Mouse (Mus musculus): ENCODE results near the gene Gm21988. TPM values are rescaled to one million over a fixed set of nuclear protein-coding genes. Genes with fewer than 3 reads are reported as not detected.

Gene Gm21988
- polyA plus RNA-seq, 1 experiment from 2014 or later: 6.5 TPM

DNA sequence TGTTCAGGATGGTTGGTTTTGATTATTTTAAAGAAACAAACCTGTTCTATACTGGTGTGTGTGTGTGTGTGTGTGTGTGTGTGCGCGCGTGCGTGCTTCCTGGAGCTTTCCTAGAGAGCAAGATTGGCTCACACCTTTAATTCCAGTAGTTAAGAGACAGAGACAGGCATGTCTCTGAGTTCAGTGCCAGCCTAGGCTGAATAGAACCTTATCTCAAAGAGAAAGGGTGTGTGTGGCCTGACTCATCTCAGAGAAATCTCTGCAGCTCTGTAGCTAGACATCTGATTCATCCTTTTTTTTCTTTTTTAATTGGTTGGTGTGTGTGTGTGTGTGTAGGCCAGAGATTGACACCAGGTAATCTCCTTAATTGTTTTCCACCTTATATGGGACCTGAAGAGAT is 19.4 kb upstream of the Gm21988 start:
- DNase-seq (no peak), ATAC-seq (ENCODE audit: low read depth) (no peak)
- Histone ChIP-seq H3K4me3 (replicated peaks) (no peak overlapping the region), H3K27ac (no peak overlapping the region), H3K4me1 (replicated peaks) (peaks cover 8% of the 10 kb centered on the region; the same call in 1 of the 2 replicates), H3K9me3 (replicated peaks) (no peaks in the 10 kb centered on the region), H3K4me2 (no peak overlapping the region), H3K9ac (no peak overlapping the region), H3K36me3 (no peaks in the 10 kb centered on the region), H3K27me3 (peaks cover 36% of the 10 kb centered on the region)
- WGBS (ENCODE audit: insufficient replicate concordance): 77% methylated on average over 4 of the region's 4 CpGs

DNA sequence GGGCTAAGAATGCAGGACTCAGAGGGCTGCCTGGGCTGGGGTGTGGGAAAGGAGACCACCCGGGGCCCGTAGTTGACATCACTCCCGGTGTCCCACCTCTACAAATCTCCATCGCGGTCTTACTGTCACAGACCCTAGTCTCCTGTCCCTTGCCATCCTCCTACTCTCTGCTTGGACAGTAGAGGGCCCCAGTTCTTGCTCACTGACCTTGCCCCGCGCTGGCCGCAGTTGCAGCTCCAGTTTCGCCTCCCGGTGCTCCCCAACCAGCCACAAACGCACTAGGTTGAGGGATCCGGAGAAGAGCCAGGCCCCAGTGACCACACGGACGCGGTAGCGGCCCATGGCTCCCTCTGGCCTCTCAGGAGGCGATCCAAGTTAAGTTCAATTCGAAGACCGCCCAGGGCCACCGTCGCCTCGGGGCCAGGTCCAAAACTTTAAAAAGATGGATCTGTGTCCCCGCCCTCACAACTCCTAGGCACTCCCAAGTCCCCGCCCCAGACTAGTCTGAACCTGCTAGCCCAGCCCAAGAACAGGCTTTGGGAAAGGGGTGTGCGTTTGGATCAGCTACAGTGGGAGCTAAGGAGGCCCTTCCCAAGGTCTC is 15.4 kb upstream of the Gm21988 start, which contains the start of gene Alox12:
Alox12 (minus strand) TSS at position 423 of the 601 bp plus-strand sequence.
- peak within 1 kb of the TSS; percentile 43 for H3K4me2 ChIP-seq
- no peaks in the 10 kb centered on the region for H3K36me3 ChIP-seq
- ATAC-seq (ENCODE audit: low read depth) (no peak), DNase-seq (no peak)
- no peak within 1 kb of the TSS for H3K27ac ChIP-seq
- 3% methylated on average over 25 of the region's 25 CpGs for WGBS (ENCODE audit: insufficient replicate concordance)
- peak within 1 kb of the TSS; percentile 35 for H3K4me3 ChIP-seq (replicated peaks)
- peak within 1 kb of the TSS; percentile 26; the same call in 1 of the 2 replicates for H3K9ac ChIP-seq
- H3K9me3 ChIP-seq (replicated peaks): no peaks in the 10 kb centered on the region
- peaks cover 71% of the 10 kb centered on the region for H3K27me3 ChIP-seq
- peaks cover 8% of the 10 kb centered on the region; the same call in 1 of the 2 replicates for H3K4me1 ChIP-seq (replicated peaks)

DNA sequence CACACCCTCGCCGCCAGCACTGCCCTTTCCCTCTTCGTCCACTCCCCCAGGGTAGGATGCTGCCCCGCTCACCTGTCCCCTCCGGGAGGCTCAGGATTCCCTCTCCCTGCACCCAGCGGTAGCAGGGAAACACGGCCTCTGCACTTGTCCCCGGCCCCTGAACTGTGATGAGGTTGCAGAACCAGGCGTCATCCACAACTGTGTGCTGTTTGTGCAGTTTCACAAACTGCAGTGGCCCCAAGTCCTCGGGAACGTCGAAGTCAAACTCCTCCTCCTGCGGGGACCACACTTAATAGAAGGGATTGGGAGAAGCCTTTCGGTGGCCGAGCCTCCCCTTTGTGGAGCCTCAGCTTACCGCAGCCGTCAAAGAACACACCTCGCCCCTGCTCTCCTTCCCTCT is 14.7 kb upstream of the Gm21988 start:
- no peak for DNase-seq
- ATAC-seq (ENCODE audit: low read depth): no peak
- no peaks in the 10 kb centered on the region for H3K9me3 ChIP-seq (replicated peaks)
- H3K9ac ChIP-seq: peak overlapping the region; percentile 13; the same call in 1 of the 2 replicates
- H3K4me3 ChIP-seq (replicated peaks): peak overlapping the region; percentile 35
- peaks cover 72% of the 10 kb centered on the region for H3K27me3 ChIP-seq
- H3K4me2 ChIP-seq: peak overlapping the region; percentile 43
- no peak overlapping the region for H3K27ac ChIP-seq
- 6% methylated on average over 18 of the region's 18 CpGs for WGBS (ENCODE audit: insufficient replicate concordance)
- H3K36me3 ChIP-seq: no peaks in the 10 kb centered on the region
- peaks cover 8% of the 10 kb centered on the region; the same call in 1 of the 2 replicates for H3K4me1 ChIP-seq (replicated peaks)

DNA sequence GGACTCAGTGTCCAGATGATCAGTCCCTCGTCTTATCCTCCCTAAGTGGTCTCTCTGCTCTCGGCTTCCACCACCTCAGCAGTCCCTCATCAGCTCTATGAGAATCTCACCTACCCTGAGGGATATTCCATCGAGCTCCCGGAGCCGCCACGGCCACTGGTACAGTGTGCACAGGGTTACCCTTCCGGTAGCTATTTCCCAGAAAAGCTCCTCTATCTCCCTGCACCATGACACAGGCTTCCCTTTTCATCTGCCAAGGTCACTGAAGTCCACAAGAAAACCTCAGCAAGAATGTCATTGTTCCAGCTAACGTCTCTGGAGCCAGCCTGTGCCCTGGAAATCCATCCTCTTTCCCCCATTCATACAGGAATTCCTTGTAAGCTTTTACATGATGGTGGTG is 12.2 kb upstream of the Gm21988 start:
- Histone ChIP-seq H3K36me3 (no peaks in the 10 kb centered on the region), H3K27ac (no peak overlapping the region), H3K9me3 (replicated peaks) (no peaks in the 10 kb centered on the region), H3K4me3 (replicated peaks) (no peak overlapping the region), H3K27me3 (peaks cover 71% of the 10 kb centered on the region), H3K9ac (no peak overlapping the region), H3K4me2 (no peak overlapping the region), H3K4me1 (replicated peaks) (peaks cover 8% of the 10 kb centered on the region; the same call in 1 of the 2 replicates)
- ATAC-seq (ENCODE audit: low read depth) (0 out of 2 replicates have a peak, but pooled peaks have one; percentile 26), DNase-seq (no peak)
- 51% methylated on average over 8 of the region's 8 CpGs for WGBS (ENCODE audit: insufficient replicate concordance)

DNA sequence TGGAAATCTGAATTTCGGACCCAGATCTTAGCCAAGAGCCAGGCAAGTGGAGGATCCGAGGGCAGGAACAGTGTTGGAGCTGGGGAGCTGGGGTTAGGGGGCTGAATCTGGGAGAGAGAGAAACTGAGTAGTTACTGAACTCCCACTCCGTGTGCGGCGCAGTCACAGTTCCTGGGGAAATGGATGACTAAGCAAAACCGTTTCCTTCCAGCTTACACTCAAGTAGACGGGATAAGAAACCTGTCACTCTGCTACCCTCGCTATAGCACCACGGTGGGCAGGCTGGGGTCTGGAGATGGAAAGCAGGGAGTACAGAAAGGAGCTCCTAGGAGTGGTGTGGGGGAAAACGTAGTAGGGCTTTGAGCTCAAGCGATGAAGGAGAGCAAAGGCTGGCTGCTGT is 10.5 kb upstream of the Gm21988 start:
- Histone ChIP-seq H3K36me3 (no peaks in the 10 kb centered on the region), H3K4me1 (replicated peaks) (peaks cover 8% of the 10 kb centered on the region; the same call in 1 of the 2 replicates), H3K9ac (no peak overlapping the region), H3K9me3 (replicated peaks) (no peaks in the 10 kb centered on the region), H3K4me2 (no peak overlapping the region), H3K27me3 (peaks cover 63% of the 10 kb centered on the region), H3K4me3 (replicated peaks) (no peak overlapping the region), H3K27ac (no peak overlapping the region)
- WGBS (ENCODE audit: insufficient replicate concordance): 21% methylated on average over 11 of the region's 11 CpGs
- no peak for DNase-seq
- ATAC-seq (ENCODE audit: low read depth): no peak

DNA sequence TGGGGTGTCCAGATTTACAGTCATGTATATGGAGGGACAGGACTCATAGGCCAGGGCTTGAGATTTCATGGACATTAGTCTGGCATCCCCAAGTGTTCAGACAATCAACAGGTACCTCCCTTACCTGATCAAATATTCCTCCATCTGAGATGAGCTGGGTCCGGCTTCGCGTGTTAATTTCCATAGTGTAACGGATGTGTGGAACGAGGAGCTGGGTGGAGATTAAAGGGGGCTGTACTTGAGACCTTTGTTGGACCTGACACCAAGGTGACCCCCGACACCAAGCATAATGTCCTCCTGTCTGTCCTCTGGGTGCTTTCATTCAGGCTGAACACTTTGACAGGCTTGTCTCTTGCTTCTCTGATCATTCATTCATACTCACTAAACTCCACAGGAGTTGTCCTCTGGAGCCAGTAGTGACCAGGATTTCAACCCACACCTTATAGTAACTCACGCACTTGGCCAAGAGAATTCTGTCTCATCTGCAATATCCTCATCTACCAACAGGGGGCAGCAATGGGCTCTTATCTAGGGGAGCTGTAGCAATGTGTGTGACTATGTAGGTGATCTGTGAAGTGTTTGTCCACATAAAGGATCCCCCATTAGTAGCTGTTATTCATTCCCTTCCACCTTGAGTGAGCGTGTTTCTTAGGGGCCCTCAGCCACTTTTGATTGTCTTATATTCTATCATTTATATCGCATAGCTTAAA is 7.7 kb upstream of the Gm21988 start:
- no peaks in the 10 kb centered on the region for H3K9me3 ChIP-seq (replicated peaks)
- H3K27me3 ChIP-seq: peaks cover 41% of the 10 kb centered on the region
- no peaks in the 10 kb centered on the region for H3K36me3 ChIP-seq
- no peaks in the 10 kb centered on the region for H3K4me1 ChIP-seq (replicated peaks)
- no peak overlapping the region for H3K9ac ChIP-seq
- no peak overlapping the region for H3K4me2 ChIP-seq
- no peak for ATAC-seq (ENCODE audit: low read depth)
- WGBS (ENCODE audit: insufficient replicate concordance): 45% methylated on average over 9 of the region's 9 CpGs
- DNase-seq: peak; percentile 49
- no peak overlapping the region for H3K4me3 ChIP-seq (replicated peaks)
- no peak overlapping the region for H3K27ac ChIP-seq

DNA sequence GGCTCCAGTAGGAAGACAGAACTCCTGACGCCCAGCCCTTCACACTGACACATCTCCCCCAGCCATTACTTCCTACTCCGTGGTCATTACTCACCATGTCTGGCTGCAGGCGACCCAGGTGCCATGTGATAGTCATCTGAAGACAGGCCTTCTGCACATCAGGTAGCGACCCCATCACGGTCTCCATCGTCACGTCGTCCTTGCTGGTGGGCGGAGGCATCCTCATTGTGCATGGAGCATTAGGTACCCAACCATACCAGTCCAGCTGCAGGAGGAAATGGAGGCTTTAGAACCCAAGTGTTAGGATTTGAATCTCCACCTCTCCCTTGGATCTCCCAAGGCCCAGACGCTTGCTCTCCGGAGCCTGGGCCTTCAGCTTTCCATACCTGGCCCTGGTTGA is 3.0 kb upstream of the Gm21988 start:
- WGBS (ENCODE audit: insufficient replicate concordance): 54% methylated on average over 11 of the region's 11 CpGs
- H3K4me3 ChIP-seq (replicated peaks): no peak overlapping the region
- no peak overlapping the region for H3K9ac ChIP-seq
- DNase-seq (no peak), ATAC-seq (ENCODE audit: low read depth) (no peak)
- no peak overlapping the region for H3K4me2 ChIP-seq
- H3K27ac ChIP-seq: no peak overlapping the region
- no peaks in the 10 kb centered on the region for H3K36me3 ChIP-seq
- peaks cover 16% of the 10 kb centered on the region for H3K4me1 ChIP-seq (replicated peaks)
- H3K9me3 ChIP-seq (replicated peaks): no peaks in the 10 kb centered on the region
- peaks cover 15% of the 10 kb centered on the region; the same call in 1 of the 2 replicates for H3K27me3 ChIP-seq

DNA sequence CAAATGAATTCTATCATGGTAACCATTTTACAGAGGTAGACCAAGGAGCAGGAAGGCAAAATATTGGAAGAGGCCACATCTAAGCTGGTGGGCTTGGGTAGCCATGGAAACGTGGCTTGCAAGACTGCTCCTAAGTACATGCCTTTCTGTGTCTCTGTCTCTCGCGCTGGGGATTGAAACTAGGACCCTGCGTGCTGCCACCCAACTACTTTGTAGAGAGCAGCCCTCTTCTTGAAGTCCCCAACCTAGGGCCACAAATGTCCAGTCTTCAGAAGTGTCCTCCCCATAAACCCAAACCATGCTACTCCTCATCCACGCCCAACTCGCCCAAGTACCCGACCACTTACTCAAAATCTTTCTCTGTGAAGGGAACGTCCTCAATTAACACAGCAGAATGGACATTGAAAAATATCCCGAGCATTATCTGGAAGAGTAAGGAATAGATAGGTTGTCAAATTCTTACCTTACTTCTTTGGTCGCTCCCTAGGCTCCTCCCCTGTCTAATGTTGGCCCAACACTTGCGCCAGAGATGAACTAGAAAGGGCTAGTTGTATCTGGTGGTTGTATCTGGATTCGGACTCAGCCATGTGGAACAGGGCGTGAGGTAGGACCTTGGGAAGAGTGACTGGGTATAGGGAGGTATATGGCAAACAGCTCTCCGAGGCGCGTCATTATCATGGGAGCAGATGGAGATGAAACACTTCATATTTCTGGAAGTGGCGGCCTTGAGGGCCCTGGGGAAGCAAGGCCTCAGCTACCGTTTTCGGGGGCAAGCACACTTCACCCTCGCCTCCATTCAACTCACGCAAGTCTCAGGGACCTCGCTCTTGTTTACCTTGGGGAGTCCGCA is 814 bp downstream of the Gm21988 start:
- no peaks in the 10 kb centered on the region for H3K9me3 ChIP-seq (replicated peaks)
- peaks cover 51% of the 10 kb centered on the region for H3K4me1 ChIP-seq (replicated peaks)
- H3K27me3 ChIP-seq: no peaks in the 10 kb centered on the region
- 5% methylated on average over 23 of the region's 23 CpGs for WGBS (ENCODE audit: insufficient replicate concordance)
- H3K9ac ChIP-seq: peak overlapping the region; percentile 97
- H3K4me2 ChIP-seq: peak overlapping the region; percentile 95
- DNase-seq (no peak), ATAC-seq (ENCODE audit: low read depth) (no peak)
- H3K27ac ChIP-seq: peak overlapping the region; percentile 96
- peak overlapping the region; percentile 95 for H3K4me3 ChIP-seq (replicated peaks)
- peaks cover 20% of the 10 kb centered on the region for H3K36me3 ChIP-seq

DNA sequence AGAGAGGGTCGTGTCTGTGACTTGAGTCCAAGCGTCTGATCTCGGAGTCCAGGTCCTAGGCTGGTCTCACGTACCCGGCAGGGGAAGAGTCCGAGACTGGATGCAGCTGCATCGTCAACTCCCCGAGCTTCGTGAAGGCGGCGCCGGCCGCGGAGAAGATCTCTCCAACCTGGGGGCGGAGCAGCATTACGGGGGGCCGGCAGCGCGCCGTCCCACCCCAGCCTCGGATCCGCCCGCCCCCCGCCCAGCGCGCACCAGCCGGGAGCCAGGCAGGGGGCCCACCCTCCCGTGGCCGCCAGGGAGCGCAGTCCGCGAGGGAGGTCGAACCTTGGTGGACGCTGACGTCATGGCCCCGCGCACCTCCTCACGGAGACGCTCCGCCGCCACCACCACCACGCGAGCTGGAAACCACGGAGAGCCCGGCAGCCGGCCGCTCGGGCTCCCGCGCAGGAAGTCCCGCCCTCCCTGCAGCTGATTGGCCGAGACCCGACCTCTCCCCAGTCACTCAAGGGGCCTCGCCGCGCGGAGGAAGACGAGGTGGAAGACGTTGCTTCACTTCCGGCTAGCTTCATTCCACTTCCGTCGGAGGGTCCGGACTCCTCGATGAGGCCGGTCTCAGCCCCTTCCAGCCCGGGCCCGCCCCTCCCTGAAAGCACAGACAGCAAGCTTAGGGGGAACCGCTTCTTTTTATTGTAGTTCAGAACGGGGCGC is 2.0 kb downstream of the Gm21988 start, which contains the start of gene 0610010K14Rik:
0610010K14Rik (minus strand) TSS at position 458 of the 711 bp plus-strand sequence.
- peaks cover 60% of the 10 kb centered on the region for H3K4me1 ChIP-seq (replicated peaks)
- under 1% methylated on average over 68 of the region's 70 CpGs for WGBS (ENCODE audit: insufficient replicate concordance)
- peaks cover 20% of the 10 kb centered on the region for H3K36me3 ChIP-seq
- H3K4me2 ChIP-seq: peak within 1 kb of the TSS; percentile 95
- peak within 1 kb of the TSS; percentile 96 for H3K27ac ChIP-seq
- H3K9ac ChIP-seq: peak within 1 kb of the TSS; percentile 97
- no peaks in the 10 kb centered on the region for H3K27me3 ChIP-seq
- DNase-seq: peak; percentile 97
- H3K9me3 ChIP-seq (replicated peaks): no peaks in the 10 kb centered on the region
- peak within 1 kb of the TSS; percentile 95 for H3K4me3 ChIP-seq (replicated peaks)
- peak; percentile 90 for ATAC-seq (ENCODE audit: low read depth)

DNA sequence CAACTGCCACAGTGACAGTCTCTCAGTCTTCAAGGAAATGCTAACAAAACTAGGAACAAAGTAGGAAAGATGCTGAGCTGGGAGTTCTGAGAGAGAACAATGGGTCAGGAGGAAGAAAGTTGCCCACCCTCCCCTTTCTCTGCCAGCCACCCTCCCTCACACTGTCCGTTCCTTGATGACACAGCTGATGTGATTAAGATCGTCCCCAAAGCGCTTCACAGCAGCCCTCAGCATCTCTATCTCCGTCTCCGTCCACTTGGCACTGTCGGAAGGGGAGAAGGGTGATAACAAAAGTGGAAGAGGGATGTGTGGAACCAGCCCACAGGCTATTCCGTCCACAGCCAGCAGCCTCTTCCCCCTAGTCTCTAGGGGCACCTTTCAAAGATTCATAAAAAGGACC is 2.9 kb downstream of the Gm21988 start:
- Histone ChIP-seq H3K27ac (peak overlapping the region; percentile 96), H3K9me3 (replicated peaks) (no peaks in the 10 kb centered on the region), H3K27me3 (no peaks in the 10 kb centered on the region), H3K4me1 (replicated peaks) (peaks cover 66% of the 10 kb centered on the region), H3K9ac (peak overlapping the region; percentile 97), H3K36me3 (peaks cover 20% of the 10 kb centered on the region), H3K4me3 (replicated peaks) (peak overlapping the region; percentile 95), H3K4me2 (peak overlapping the region; percentile 95)
- 6% methylated on average over 7 of the region's 7 CpGs for WGBS (ENCODE audit: insufficient replicate concordance)
- ATAC-seq (ENCODE audit: low read depth): no peak
- no peak for DNase-seq

All from liver, embryonic 13.5 days (tissue).